Mouse (Mus musculus): ENCODE data around the gene Psmb7. TPM values are rescaled to one million over a fixed set of nuclear protein-coding genes. Genes with fewer than 3 reads are reported as not detected.

Psmb7 gene
- polyA plus RNA-seq, 1 experiment = 82.9 TPM

- no peak for TF ChIP-seq CTCF (IDR thresholded peaks at IDR 0.05; ENCODE audit: control insufficient read depth, insufficient read depth, low read length)
- TF ChIP-seq POLR2A (IDR thresholded peaks at IDR 0.05; ENCODE audit: borderline replicate concordance, control insufficient read depth, low read depth, low read length) = no peak
- H3K4me3 ChIP-seq (replicated peaks; ENCODE audit: control insufficient read depth, low read depth, low read length) = no peak overlapping the region
- no peaks in the 10 kb centered on the region for H3K4me1 ChIP-seq (ENCODE audit: control insufficient read depth, insufficient read depth, low read length)
- H3K27ac ChIP-seq (ENCODE audit: control insufficient read depth, insufficient read depth, low read depth, low read length, poor library complexity) = no peak overlapping the region
- WGBS = 85% methylated on average over 4 of the region's 4 CpGs
Observed at GRCm38 (mm10) chr2:38628801-38629200, 15.1 kb downstream of the Psmb7 start.

DNA sequence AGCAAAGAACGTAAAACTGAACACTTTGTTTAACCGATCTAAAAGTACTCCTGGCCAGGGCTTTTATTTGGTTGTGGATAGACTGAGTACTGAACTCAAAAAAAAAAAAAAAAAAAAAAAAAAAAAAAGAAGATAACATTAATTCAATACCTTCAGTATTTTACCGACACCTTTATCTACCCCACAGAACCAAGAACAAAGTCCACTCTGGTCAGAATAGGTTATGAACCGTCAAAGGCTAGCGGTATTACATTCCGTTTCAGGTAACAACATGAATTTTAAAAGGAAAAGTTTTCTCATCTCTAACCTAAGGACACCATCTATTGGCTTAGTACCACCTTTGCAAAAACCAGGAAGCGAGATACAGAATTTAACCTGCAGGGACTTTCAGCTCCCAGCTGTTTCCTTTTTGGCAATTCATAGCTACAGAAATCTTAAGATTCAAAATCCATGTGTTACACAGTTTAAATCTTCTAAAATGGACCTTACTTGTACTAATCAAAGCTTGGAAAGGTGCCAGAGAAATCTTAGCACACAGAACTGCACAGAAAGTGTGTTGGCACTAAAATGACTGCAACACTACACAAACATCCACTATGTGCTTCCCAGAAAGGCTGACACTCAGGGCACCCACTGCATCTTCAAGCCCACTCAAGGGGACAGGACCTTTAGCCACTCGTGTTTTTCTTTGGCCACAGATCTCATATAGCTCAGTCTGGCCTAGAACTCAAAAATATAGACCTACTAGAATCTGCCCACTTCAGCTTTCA, 19.9 kb downstream of the Psmb7 start:
- no peak for TF ChIP-seq POLR2A (IDR thresholded peaks at IDR 0.05; ENCODE audit: borderline replicate concordance, control insufficient read depth, low read depth, low read length)
- no peak for TF ChIP-seq CTCF (IDR thresholded peaks at IDR 0.05; ENCODE audit: control insufficient read depth, insufficient read depth, low read length)
- no peak overlapping the region for H3K27ac ChIP-seq (ENCODE audit: control insufficient read depth, insufficient read depth, low read depth, low read length, poor library complexity)
- H3K4me3 ChIP-seq (replicated peaks; ENCODE audit: control insufficient read depth, low read depth, low read length) = no peak overlapping the region
- 92% methylated on average over 8 of the region's 8 CpGs for WGBS
- no peaks in the 10 kb centered on the region for H3K4me1 ChIP-seq (ENCODE audit: control insufficient read depth, insufficient read depth, low read length)

- H3K27ac ChIP-seq (ENCODE audit: control insufficient read depth, insufficient read depth, low read depth, low read length, poor library complexity) = no peak overlapping the region
- WGBS = 82% methylated on average over 3 of the region's 3 CpGs
- TF ChIP-seq CTCF (IDR thresholded peaks at IDR 0.05; ENCODE audit: control insufficient read depth, insufficient read depth, low read length) = no peak
- TF ChIP-seq POLR2A (IDR thresholded peaks at IDR 0.05; ENCODE audit: borderline replicate concordance, control insufficient read depth, low read depth, low read length) = no peak
- H3K4me3 ChIP-seq (replicated peaks; ENCODE audit: control insufficient read depth, low read depth, low read length) = no peak overlapping the region
- no peaks in the 10 kb centered on the region for H3K4me1 ChIP-seq (ENCODE audit: control insufficient read depth, insufficient read depth, low read length)
Observed at GRCm38 (mm10) chr2:38623411-38623810, 20.5 kb downstream of the Psmb7 start.

DNA sequence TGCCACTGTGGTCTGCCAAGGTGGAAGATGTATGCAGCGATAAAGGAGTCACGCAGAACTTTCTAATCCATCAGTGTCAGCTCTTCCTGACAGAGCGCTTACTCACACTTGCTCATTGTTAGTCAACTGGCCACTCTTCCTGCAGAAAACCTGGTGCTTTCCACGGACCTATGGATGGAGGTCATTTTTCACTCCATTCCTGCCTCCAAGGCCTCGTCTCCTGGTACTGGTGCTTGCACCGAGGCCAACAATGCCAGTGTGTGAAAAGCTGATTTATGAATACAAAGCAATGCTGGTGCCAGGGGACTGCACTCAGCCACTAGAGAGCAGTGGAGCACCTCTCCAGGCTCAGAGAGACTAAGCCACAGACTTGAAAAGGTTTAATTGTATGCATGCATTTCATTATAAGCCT, 22.3 kb downstream of the Psmb7 start:
- no peaks in the 10 kb centered on the region for H3K4me1 ChIP-seq (ENCODE audit: control insufficient read depth, insufficient read depth, low read length)
- TF ChIP-seq POLR2A (IDR thresholded peaks at IDR 0.05; ENCODE audit: borderline replicate concordance, control insufficient read depth, low read depth, low read length) = no peak
- no peak for TF ChIP-seq CTCF (IDR thresholded peaks at IDR 0.05; ENCODE audit: control insufficient read depth, insufficient read depth, low read length)
- no peak overlapping the region for H3K27ac ChIP-seq (ENCODE audit: control insufficient read depth, insufficient read depth, low read depth, low read length, poor library complexity)
- 58% methylated on average over 6 of the region's 6 CpGs for WGBS
- no peak overlapping the region for H3K4me3 ChIP-seq (replicated peaks; ENCODE audit: control insufficient read depth, low read depth, low read length)

DNA sequence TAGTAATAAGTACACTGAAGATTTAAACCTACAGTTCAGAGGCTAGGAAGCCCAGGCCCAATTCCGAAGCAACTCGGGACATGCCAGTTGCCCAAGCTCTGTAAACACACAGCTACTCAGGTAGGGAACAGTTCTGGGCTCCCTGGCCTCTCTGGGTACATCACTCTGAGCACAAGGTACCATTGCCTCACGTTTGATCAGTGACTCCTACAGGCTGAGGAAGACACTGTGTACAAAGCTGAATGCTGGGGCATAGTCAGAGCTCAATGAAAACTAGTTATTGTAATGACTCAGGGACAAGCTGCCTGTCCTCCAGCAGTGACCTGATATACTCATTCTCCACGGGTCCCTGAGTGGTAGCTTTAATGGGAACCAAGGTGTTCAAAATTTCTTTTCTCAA, 22.8 kb downstream of the Psmb7 start:
- Histone ChIP-seq H3K27ac (ENCODE audit: control insufficient read depth, insufficient read depth, low read depth, low read length, poor library complexity) (no peak overlapping the region), H3K4me1 (ENCODE audit: control insufficient read depth, insufficient read depth, low read length) (no peaks in the 10 kb centered on the region), H3K4me3 (replicated peaks; ENCODE audit: control insufficient read depth, low read depth, low read length) (no peak overlapping the region)
- TF ChIP-seq POLR2A (IDR thresholded peaks at IDR 0.05; ENCODE audit: borderline replicate concordance, control insufficient read depth, low read depth, low read length) (no peak), CTCF (IDR thresholded peaks at IDR 0.05; ENCODE audit: control insufficient read depth, insufficient read depth, low read length) (no peak)
- WGBS = 75% methylated on average over 4 of the region's 4 CpGs

GRCm38 (mm10) chr2:38619777-38620176, 24.1 kb downstream of the Psmb7 start:
- WGBS = 89% methylated on average over 4 of the region's 4 CpGs

GRCm38 (mm10) chr2:38616956-38617872, 26.7 kb downstream of the Psmb7 start:
- H3K4me3 ChIP-seq (replicated peaks; ENCODE audit: control insufficient read depth, low read depth, low read length) = no peak overlapping the region
- no peak for TF ChIP-seq CTCF (IDR thresholded peaks at IDR 0.05; ENCODE audit: control insufficient read depth, insufficient read depth, low read length)
- no peak for TF ChIP-seq POLR2A (IDR thresholded peaks at IDR 0.05; ENCODE audit: borderline replicate concordance, control insufficient read depth, low read depth, low read length)
- WGBS = 74% methylated on average over 5 of the region's 5 CpGs
- H3K27ac ChIP-seq (ENCODE audit: control insufficient read depth, insufficient read depth, low read depth, low read length, poor library complexity) = no peak overlapping the region
- H3K4me1 ChIP-seq (ENCODE audit: control insufficient read depth, insufficient read depth, low read length) = no peaks in the 10 kb centered on the region

More at GRCm38 (mm10) chr2:38619777-38620176, 24.1 kb downstream of the Psmb7 start:
- Histone ChIP-seq H3K27ac (ENCODE audit: control insufficient read depth, insufficient read depth, low read depth, low read length, poor library complexity) (no peak overlapping the region), H3K4me3 (replicated peaks; ENCODE audit: control insufficient read depth, low read depth, low read length) (no peak overlapping the region), H3K4me1 (ENCODE audit: control insufficient read depth, insufficient read depth, low read length) (no peaks in the 10 kb centered on the region)
- no peak for TF ChIP-seq CTCF (IDR thresholded peaks at IDR 0.05; ENCODE audit: control insufficient read depth, insufficient read depth, low read length)
- no peak for TF ChIP-seq POLR2A (IDR thresholded peaks at IDR 0.05; ENCODE audit: borderline replicate concordance, control insufficient read depth, low read depth, low read length)

DNA sequence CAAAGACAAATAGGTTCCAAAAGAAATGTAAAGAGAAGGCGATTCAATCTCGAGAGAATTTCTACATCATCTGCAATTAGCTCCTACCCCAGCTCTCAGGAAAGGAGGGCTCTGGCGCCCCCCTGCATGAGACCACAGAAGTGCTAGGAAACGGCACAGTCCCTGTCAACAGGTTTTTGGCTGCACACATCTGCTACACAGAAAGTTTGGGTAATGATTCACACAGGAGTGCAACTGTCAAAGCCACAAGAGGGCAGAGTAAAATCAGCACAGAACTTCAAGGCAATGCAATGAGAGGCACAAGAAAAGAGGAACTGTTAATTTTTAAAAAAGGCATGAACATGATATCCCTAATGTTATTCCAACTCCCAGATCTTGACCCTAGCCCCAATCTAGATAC, 27.8 kb downstream of the Psmb7 start:
- Histone ChIP-seq H3K27ac (ENCODE audit: control insufficient read depth, insufficient read depth, low read depth, low read length, poor library complexity) (no peak overlapping the region), H3K4me3 (replicated peaks; ENCODE audit: control insufficient read depth, low read depth, low read length) (no peak overlapping the region), H3K4me1 (ENCODE audit: control insufficient read depth, insufficient read depth, low read length) (no peaks in the 10 kb centered on the region)
- no peak for TF ChIP-seq CTCF (IDR thresholded peaks at IDR 0.05; ENCODE audit: control insufficient read depth, insufficient read depth, low read length)
- 19% methylated on average over 4 of the region's 4 CpGs for WGBS
